Mouse (Mus musculus) liver, adult 2 months (tissue): ENCODE data around the gene Vps18. TPM values are rescaled to one million over a fixed set of nuclear protein-coding genes. Genes with fewer than 3 reads are reported as not detected.
A peak's percentile ranks its signal among the peaks of the same experiment; 100 is the strongest.

ENCODE experiments used
- DNase-seq: peaks from one replicate; pipeline ENCODE4 v3.0.0-alpha.2; 2011; ENCODE audit warnings: low read depth, low spot score; ENCODE audit errors: extremely low read depth
- H3K27ac ChIP-seq: fragments of 200-500 bp; replicated peaks from 2 replicates; pipeline ENCODE4 v1.5.1; 2012; ENCODE audit warnings: low read depth, mild to moderate bottlenecking, control low read depth, inconsistent platforms, low read length; ENCODE audit not compliant: insufficient read depth
- H3K27me3 ChIP-seq: fragments of 200-500 bp; 2 replicates; pipeline ENCODE4 v1.6.1; 2012; ENCODE audit warnings: mild to moderate bottlenecking, moderate library complexity, low read length, inconsistent platforms; ENCODE audit not compliant: control insufficient read depth, insufficient read depth
- H3K36me3 ChIP-seq: fragments of 200-500 bp; 2 replicates; pipeline ENCODE4 v1.6.1; 2012; ENCODE audit warnings: low read length, inconsistent platforms; ENCODE audit not compliant: control insufficient read depth, insufficient read depth
- H3K4me1 ChIP-seq: fragments of 200-500 bp; 2 replicates; pipeline ENCODE4 v1.6.1; 2011; ENCODE audit warnings: low read length; ENCODE audit not compliant: control insufficient read depth, insufficient read depth
- H3K4me3 ChIP-seq: fragments of 200-500 bp; 2 replicates; pipeline ENCODE4 v1.5.1; 2011; ENCODE audit warnings: low read depth, mild to moderate bottlenecking, control low read depth, low read length, moderate library complexity; ENCODE audit not compliant: insufficient read depth
- H3K79me2 ChIP-seq: fragments of 200-500 bp; 2 replicates; pipeline ENCODE4 v1.6.1; 2012; ENCODE audit warnings: inconsistent platforms, mild to moderate bottlenecking, low read length, moderate library complexity; ENCODE audit not compliant: control insufficient read depth, insufficient read depth
- H3K9ac ChIP-seq: fragments of 200-500 bp; 2 replicates; pipeline ENCODE4 v1.6.1; 2012; ENCODE audit warnings: low read depth, mild to moderate bottlenecking, control low read depth, inconsistent platforms, low read length
- CTCF ChIP-seq: fragments of 200-500 bp; IDR thresholded peaks from 2 replicates; pipeline ENCODE4 v1.5.1; 2011; ENCODE audit warnings: low read depth, low read length, control low read depth
- POLR2A ChIP-seq: fragments of 200-500 bp; IDR thresholded peaks from 2 replicates; pipeline ENCODE4 v1.6.1; 2011; ENCODE audit warnings: low read length, control low read depth; ENCODE audit not compliant: insufficient read depth; ENCODE audit errors: extremely low read depth
- WGBS: fragments of 180-500 bp; shearing (Covaris S2); methylation state at CpG from one replicate; pipeline ENCODE4 v1.1.7; 2018; 5-methylcytosine and 5-hydroxymethylcytosine counted together
- polyA plus RNA-seq: library from polyadenylated mRNA; depleted of rRNA; stranded (reverse); fragments of >200 nt; gene quantifications from 2 replicates; pipeline ENCODE4 v1.2.3, GENCODE M21; 2012
- total RNA-seq: library from RNA; depleted of rRNA; stranded (reverse); fragments of >200 nt; gene quantifications from 2 replicates; pipeline ENCODE4 v1.2.3, GENCODE M21; 2014

Gene Vps18
- total and polyA plus RNA-seq, 2 experiments = 4.4 to 14.8 TPM

DNA sequence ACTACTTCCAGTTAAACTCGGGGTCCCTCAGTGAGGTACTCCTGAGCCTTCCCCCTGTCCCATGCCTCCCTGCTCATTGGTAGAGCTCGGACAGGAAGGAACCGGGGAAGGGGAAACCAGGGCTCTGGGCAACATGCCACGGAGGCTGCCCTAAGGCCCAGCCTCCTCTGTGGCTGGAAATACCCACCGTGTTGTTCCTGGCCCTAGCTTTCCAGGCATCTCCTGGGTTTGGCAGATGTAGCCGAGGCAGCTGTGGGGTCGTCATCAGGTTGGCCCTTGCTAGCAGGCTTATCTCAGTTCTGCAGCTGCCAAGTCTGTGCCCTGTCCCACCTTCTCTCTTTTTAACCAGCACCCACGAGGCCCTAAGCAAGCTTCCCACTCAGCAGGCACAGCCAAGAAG is 32.0 kb downstream of the Vps18 start:
- no peak for TF ChIP-seq POLR2A
- no peak for TF ChIP-seq CTCF
- H3K36me3 ChIP-seq = no peaks in the 10 kb centered on the region
- no peak overlapping the region for H3K4me3 ChIP-seq
- no peak for DNase-seq
- no peaks in the 10 kb centered on the region for H3K79me2 ChIP-seq
- no peaks in the 10 kb centered on the region; the same call in 1 of the 2 replicates for H3K4me1 ChIP-seq
- WGBS = 62% methylated on average over 8 of the region's 8 CpGs
- peaks cover 16% of the 10 kb centered on the region; the same call in 1 of the 2 replicates for H3K27me3 ChIP-seq
- peak overlapping the region; percentile 47; the same call in 1 of the 2 replicates for H3K27ac ChIP-seq
- no peak overlapping the region for H3K9ac ChIP-seq

DNA sequence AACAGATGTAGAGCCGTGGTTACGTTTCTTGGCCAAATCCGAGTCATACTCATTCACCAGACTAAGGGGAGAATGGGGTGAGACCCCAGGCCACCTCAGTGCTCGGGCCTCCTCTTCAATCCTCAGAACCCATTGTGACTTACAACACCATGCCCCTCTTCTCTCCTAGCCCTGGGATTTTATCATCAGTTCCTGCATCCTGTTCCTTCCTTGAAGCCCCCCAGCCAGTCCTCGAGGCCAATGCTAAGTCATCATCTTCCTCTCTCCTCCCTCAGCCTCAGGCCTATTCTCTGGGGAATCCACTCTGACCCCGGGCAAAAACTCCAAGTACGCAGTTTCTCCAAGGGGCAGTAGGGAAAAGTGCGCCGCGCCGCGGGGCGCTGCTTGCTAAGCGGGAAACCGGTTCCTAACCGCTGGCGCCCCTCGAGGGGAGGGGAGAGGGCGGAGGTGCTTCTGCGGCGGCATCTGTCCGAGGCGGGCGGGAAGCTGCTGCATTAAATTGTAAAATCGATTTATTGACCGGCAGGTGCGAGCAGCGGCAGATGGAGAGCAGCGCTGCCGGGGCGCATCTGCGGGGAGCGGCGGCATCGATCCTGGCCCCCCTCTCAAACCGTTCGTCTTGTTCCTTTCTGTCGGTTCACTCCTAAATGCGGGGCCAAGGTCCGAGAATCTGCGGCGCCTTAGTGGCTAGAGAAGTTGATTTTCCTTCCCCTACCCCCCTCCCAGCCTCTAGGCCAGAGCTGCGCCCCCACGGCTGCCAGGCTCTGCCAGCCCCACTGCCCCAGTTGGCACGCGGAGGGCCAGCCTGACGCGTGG is 33.4 kb downstream of the Vps18 start:
- no peak for DNase-seq
- TF ChIP-seq POLR2A = no peak
- TF ChIP-seq CTCF = no peak
- Histone ChIP-seq H3K79me2 (no peaks in the 10 kb centered on the region; the same call in 1 of the 2 replicates), H3K4me3 (peak overlapping the region; percentile 37; the same call in 1 of the 2 replicates), H3K27ac (no peak overlapping the region), H3K36me3 (no peaks in the 10 kb centered on the region), H3K9ac (peak overlapping the region; percentile 35), H3K27me3 (peaks cover 22% of the 10 kb centered on the region), H3K4me1 (peaks cover 3% of the 10 kb centered on the region; the same call in 1 of the 2 replicates)
- 11% methylated on average over 47 of the region's 48 CpGs for WGBS

DNA sequence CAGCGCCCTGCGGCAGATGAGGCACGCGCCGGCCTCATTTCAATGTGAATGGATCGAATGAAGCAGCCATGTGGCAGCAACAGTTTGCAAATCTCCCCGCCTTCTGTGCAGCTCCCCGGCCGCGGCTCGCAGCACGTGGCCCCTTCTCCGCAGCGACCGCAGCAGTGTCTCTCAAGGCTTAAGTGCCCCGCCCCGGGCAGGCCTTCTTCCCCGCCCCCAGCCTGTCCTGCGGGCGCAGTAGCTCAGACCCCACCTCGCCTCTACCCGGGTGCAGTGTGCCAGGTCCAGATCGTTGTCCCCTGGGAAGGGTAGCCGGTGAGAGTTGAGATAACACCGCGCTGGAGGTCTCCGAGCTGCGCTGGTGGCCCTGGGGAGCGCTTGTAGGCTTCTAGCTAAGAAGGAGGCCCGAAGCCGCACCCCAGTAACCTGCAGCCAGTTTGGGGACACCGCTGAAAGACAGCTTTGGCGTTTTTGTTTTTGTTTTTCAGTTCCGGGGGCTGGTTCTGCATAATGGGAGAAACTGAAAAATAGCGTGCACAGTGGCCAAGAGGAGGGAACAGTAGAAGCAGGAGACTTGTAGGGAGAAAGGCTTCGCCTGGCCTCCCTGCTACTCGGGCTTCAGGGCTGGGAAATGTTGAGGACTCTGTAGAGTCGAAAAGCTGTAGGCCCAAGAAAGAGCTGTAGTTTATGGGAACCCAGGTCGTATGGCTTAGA is 34.2 kb downstream of the Vps18 start:
- Histone ChIP-seq H3K27me3 (peaks cover 22% of the 10 kb centered on the region), H3K4me1 (peaks cover 3% of the 10 kb centered on the region; the same call in 1 of the 2 replicates)
- DNase-seq = no peak

DNA sequence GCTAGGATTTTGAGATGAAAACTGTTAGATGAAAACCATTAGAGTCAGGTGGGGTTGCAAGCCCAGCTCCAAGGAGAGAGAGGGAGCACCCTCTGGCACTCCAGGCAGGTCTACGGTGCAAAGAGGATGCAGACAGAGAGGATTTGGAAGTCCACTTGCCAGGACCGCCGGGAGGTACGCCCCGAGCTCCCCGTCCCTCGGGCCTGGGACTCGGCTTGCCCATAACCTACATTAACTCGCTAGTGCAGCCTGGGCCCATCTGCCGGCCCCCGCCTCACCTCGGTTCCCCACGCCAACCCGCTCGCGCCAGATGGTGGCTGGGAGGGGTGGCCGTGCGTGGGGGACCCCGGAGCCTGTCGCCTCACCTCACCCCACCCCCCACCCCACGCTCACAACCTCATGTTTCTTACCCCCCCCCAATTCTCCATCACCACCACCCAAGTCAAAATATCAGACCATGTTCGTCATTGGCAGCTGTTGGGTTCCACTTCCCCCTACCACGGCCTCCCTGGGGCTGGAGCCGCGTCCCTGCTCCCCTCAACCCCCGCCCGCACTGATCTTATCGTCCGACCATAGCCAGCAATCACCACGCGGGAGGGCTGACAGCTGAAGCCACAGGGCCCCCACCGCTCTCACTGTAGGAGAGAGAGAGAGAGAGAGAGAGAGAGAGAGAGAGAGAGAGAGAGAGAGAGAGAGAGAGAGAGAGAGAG is 35.5 kb downstream of the Vps18 start:
- H3K9ac ChIP-seq = no peak overlapping the region
- DNase-seq = no peak
- TF ChIP-seq POLR2A (no peak), CTCF (no peak)
- H3K27ac ChIP-seq = no peak overlapping the region
- H3K79me2 ChIP-seq = no peaks in the 10 kb centered on the region; the same call in 1 of the 2 replicates
- WGBS = 33% methylated on average over 32 of the region's 32 CpGs
- no peak overlapping the region for H3K4me3 ChIP-seq
- peaks cover 22% of the 10 kb centered on the region for H3K27me3 ChIP-seq
- H3K36me3 ChIP-seq = no peaks in the 10 kb centered on the region
- H3K4me1 ChIP-seq = peaks cover 3% of the 10 kb centered on the region; the same call in 1 of the 2 replicates

More for the DNA sequence above, 34.2 kb downstream of the Vps18 start:
- H3K9ac ChIP-seq = peak overlapping the region; percentile 35
- H3K79me2 ChIP-seq = no peaks in the 10 kb centered on the region; the same call in 1 of the 2 replicates
- H3K4me3 ChIP-seq = peak overlapping the region; percentile 37; the same call in 1 of the 2 replicates
- WGBS = 26% methylated on average over 39 of the region's 39 CpGs
- TF ChIP-seq POLR2A = no peak
- no peak overlapping the region for H3K27ac ChIP-seq
- H3K36me3 ChIP-seq = no peaks in the 10 kb centered on the region

DNA sequence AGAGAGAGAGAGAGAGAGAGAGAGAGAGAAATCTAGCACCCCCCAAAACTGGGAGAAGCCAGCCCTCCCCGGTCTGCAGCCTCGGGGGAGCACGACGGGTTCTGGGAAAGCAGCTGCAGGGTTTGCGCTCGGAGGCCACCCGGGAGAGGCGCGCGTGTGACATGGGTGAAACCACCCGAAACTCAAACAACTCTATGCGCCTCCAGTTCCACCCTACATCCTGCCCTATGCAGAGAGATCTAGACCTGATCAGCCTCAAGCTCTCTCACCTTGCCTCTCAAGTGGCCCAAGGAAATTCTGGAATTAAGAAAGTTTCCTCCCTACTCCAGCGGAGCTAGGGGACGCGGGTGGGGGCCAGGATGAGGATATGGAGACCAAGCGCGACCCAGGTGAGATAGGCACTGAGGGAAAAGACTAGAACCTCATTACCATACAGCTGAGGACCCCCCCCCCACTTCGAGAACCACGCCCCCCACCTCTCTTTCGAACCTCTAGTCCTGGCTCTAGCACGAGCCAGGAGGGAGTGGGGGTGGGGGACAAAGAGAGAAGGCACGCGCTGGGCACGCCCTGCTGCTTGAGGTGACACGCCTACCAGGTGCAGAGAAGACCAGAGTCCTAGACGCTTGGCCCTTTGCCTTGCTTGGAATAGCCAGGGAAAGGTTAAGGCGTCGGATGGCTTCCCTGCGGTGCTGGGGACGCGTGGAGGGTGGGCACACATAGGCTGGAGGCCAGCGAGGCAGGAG is 36.2 kb downstream of the Vps18 start:
- TF ChIP-seq CTCF = no peak
- TF ChIP-seq POLR2A = no peak
- Histone ChIP-seq H3K79me2 (peaks cover 4% of the 10 kb centered on the region; the same call in 1 of the 2 replicates), H3K9ac (peak overlapping the region; percentile 9; the same call in 1 of the 2 replicates), H3K27me3 (peaks cover 22% of the 10 kb centered on the region), H3K36me3 (no peaks in the 10 kb centered on the region), H3K4me1 (peaks cover 3% of the 10 kb centered on the region; the same call in 1 of the 2 replicates), H3K4me3 (peak overlapping the region; percentile 56), H3K27ac (no peak overlapping the region)
- 8% methylated on average over 32 of the region's 32 CpGs for WGBS
- no peak for DNase-seq
